Mouse (Mus musculus) lung, adult 2 months (tissue): Measurements from ENCODE around the gene Cebpa.

Experiments
- CTCF ChIP-seq: fragments of 200-500 bp; IDR thresholded peaks from 2 replicates; pipeline ENCODE4 v1.5.1; 2011; ENCODE audit warnings: mild to moderate bottlenecking, low read length, control low read depth; ENCODE audit not compliant: insufficient read depth
- POLR2A ChIP-seq: fragments of 200-500 bp; IDR thresholded peaks from 2 replicates; pipeline ENCODE4 v1.6.1; 2011; ENCODE audit warnings: low read depth, mild to moderate bottlenecking, control low read depth, low read length, borderline replicate concordance; ENCODE audit errors: extremely low read depth

DNA sequence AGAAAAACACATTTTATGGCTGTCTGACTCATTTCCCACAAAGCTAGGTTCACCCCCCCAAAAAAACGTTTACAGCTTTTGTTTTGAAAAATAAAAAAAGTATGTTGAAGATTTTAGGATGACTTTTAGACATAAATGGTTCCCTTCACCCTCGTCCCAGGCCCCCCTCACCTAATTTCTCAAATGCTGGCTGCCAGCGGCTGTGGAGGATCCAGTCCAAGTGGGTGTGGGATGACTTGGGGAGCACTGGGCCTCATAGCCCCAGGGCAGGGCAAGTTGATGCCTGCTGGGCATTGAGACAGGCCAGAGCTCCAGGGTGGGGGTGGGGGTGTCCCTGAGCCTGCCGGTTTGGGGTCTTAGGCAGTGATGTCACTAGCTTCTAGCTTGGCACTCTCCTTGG lies 19.4 kb downstream of the Cebpa start:
- no peak for TF ChIP-seq CTCF
- no peak for TF ChIP-seq POLR2A
